Mouse (Mus musculus) myocyte (in vitro differentiated cells): Measurements from ENCODE around the gene Pkp1. TPM values are rescaled to one million over a fixed set of nuclear protein-coding genes. Genes with fewer than 3 reads are reported as not detected.

Experiments
- H3K27me3 ChIP-seq: one replicate; pipeline ENCODE4 v1.6.1; 2011; ENCODE audit not compliant: control insufficient read depth, insufficient read depth, insufficient read length
- H3K36me3 ChIP-seq: one replicate; pipeline ENCODE4 v1.6.1; 2011; ENCODE audit not compliant: control insufficient read depth, insufficient read depth
- H3K4me2 ChIP-seq: one replicate; pipeline ENCODE4 v1.6.1; 2011; ENCODE audit warnings: low read depth, control low read depth
- H3K4me3 ChIP-seq: one replicate; pipeline ENCODE4 v1.5.1; 2011; ENCODE audit warnings: mild to moderate bottlenecking, control low read depth, moderate library complexity
- H3K79me2 ChIP-seq: one replicate; pipeline ENCODE4 v1.6.1; 2011; ENCODE audit not compliant: control insufficient read depth, insufficient read depth
- H3ac ChIP-seq: one replicate; pipeline ENCODE4 v1.6.1; 2011; ENCODE audit not compliant: control insufficient read depth, insufficient read length
- CEBPB ChIP-seq: IDR thresholded peaks from 2 replicates; pipeline ENCODE4 v1.6.1; 2011; ENCODE audit warnings: mild to moderate bottlenecking, moderate library complexity; ENCODE audit not compliant: poor library complexity, insufficient read depth, severe bottlenecking
- E2F4 ChIP-seq: IDR thresholded peaks from one replicate; pipeline ENCODE4 v1.6.1; 2011; ENCODE audit warnings: mild to moderate bottlenecking, control low read depth, moderate library complexity; ENCODE audit not compliant: insufficient read depth
- MAX ChIP-seq: IDR thresholded peaks from one replicate; pipeline ENCODE4 v1.6.1; 2011; ENCODE audit warnings: low read depth, mild to moderate bottlenecking, control low read depth
- MYOD1 ChIP-seq, 3 experiments: IDR thresholded peaks; one replicate each; pipeline ENCODE4 v1.6.1; 2011; ENCODE audit warnings: control low read depth in 2 of 3, low read depth in 2 of 3, mild to moderate bottlenecking in 2 of 3, moderate library complexity in 1 of 3; ENCODE audit not compliant: insufficient read length in 2 of 3, control insufficient read depth in 1 of 3
- MYOG ChIP-seq, 3 experiments: IDR thresholded peaks; one replicate each; pipeline ENCODE4 v1.6.1; 2011; ENCODE audit warnings: control low read depth in 2 of 3, low read depth in 2 of 3, mild to moderate bottlenecking in 2 of 3; ENCODE audit not compliant: insufficient read length in 2 of 3, control insufficient read depth in 1 of 3, insufficient read depth in 1 of 3
- POLR2A ChIP-seq: IDR thresholded peaks from one replicate; pipeline ENCODE4 v1.6.1; 2011; ENCODE audit warnings: low read depth, mild to moderate bottlenecking, control low read depth, moderate library complexity; ENCODE audit not compliant: insufficient read length
- POLR2AphosphoS2 ChIP-seq: IDR thresholded peaks from one replicate; pipeline ENCODE4 v1.6.1; 2011; ENCODE audit warnings: low read depth, control low read depth; ENCODE audit not compliant: insufficient read length
- REST ChIP-seq: IDR thresholded peaks from one replicate; pipeline ENCODE4 v1.6.1; 2011; ENCODE audit warnings: mild to moderate bottlenecking, control low read depth, moderate library complexity; ENCODE audit not compliant: insufficient read depth, insufficient read length
- SRF ChIP-seq: IDR thresholded peaks from one replicate; pipeline ENCODE4 v1.6.1; 2011; ENCODE audit warnings: low read depth; ENCODE audit not compliant: control insufficient read depth, insufficient read length
- TCF12 ChIP-seq: IDR thresholded peaks from one replicate; pipeline ENCODE4 v1.6.1; 2011; ENCODE audit warnings: mild to moderate bottlenecking, control low read depth; ENCODE audit not compliant: poor library complexity, insufficient read depth, severe bottlenecking
- TCF3 ChIP-seq: IDR thresholded peaks from one replicate; pipeline ENCODE4 v1.6.1; 2011; ENCODE audit warnings: low read depth, control low read depth; ENCODE audit not compliant: insufficient read length
- USF1 ChIP-seq: IDR thresholded peaks from one replicate; pipeline ENCODE4 v1.6.1; 2011; ENCODE audit warnings: low read depth, mild to moderate bottlenecking, control low read depth, moderate library complexity
- polyA plus RNA-seq: library from polyadenylated mRNA; unstranded; fragments of >200 nt; fragmentation: generic; extraction: Trizol; gene quantifications from one replicate; pipeline ENCODE4 v1.2.1, GENCODE M21; 2012; ENCODE audit warnings: missing spikeins

The Pkp1 gene
- polyA plus RNA-seq, 1 experiment = 74.8 TPM

- Histone ChIP-seq H3K79me2 (no peaks in the 10 kb centered on the region), H3K36me3 (no peaks in the 10 kb centered on the region), H3ac (no peak overlapping the region), H3K27me3 (no peaks in the 10 kb centered on the region), H3K4me3 (no peak overlapping the region), H3K4me2 (peak overlapping the region; percentile 62)
- TF ChIP-seq USF1 = no peak
- no peak for TF ChIP-seq MYOD1 (IDR thresholded peaks at IDR 0.05; ENCODE audit: control insufficient read depth in 1 of 3, insufficient read length in 2 of 3, low read depth in 2 of 3)
- no peak for TF ChIP-seq TCF12
- TF ChIP-seq POLR2A = peak; percentile 37
- TF ChIP-seq SRF = no peak
Observed at GRCm38 (mm10) chr1:135862561-135862960, 56.4 kb downstream of the Pkp1 start.

GRCm38 (mm10) chr1:135861980-135862552 is 56.9 kb downstream of the Pkp1 start:
- H3K36me3 ChIP-seq = no peaks in the 10 kb centered on the region
- H3K79me2 ChIP-seq = no peaks in the 10 kb centered on the region
- TF ChIP-seq MAX = peak; percentile 74
- peak in 1 of 3 experiments; percentile 58 for TF ChIP-seq MYOG (IDR thresholded peaks at IDR 0.05; ENCODE audit: control insufficient read depth in 1 of 3, insufficient read depth in 1 of 3, insufficient read length in 2 of 3, low read depth in 2 of 3)
- TF ChIP-seq TCF12 = no peak
- TF ChIP-seq TCF3 = no peak
- peak; percentile 16 for TF ChIP-seq POLR2A
- TF ChIP-seq SRF = no peak
- TF ChIP-seq MYOD1 (IDR thresholded peaks at IDR 0.05; ENCODE audit: control insufficient read depth in 1 of 3, insufficient read length in 2 of 3, low read depth in 2 of 3) = peak in 2 of 3 experiments; percentile 44 to 68
- TF ChIP-seq REST = no peak
- peak; percentile 76 for TF ChIP-seq POLR2AphosphoS2
- no peak for TF ChIP-seq CEBPB
- TF ChIP-seq E2F4 = no peak
- TF ChIP-seq USF1 = no peak
- H3ac ChIP-seq = no peak overlapping the region
- H3K4me3 ChIP-seq = no peak overlapping the region
- peak overlapping the region; percentile 62 for H3K4me2 ChIP-seq
- H3K27me3 ChIP-seq = no peaks in the 10 kb centered on the region

GRCm38 (mm10) chr1:135861091-135861490 is 57.9 kb downstream of the Pkp1 start:
- TF ChIP-seq MYOG (IDR thresholded peaks at IDR 0.05; ENCODE audit: control insufficient read depth in 1 of 3, insufficient read depth in 1 of 3, insufficient read length in 2 of 3, low read depth in 2 of 3) (no peak), CEBPB (no peak), POLR2AphosphoS2 (peak; percentile 71), POLR2A (peak; percentile 20)

GRCm38 (mm10) chr1:135858533-135858932 is 60.5 kb downstream of the Pkp1 start:
- TF ChIP-seq TCF12 (no peak), POLR2A (peak; percentile 21), CEBPB (no peak), MYOG (IDR thresholded peaks at IDR 0.05; ENCODE audit: control insufficient read depth in 1 of 3, insufficient read depth in 1 of 3, insufficient read length in 2 of 3, low read depth in 2 of 3) (no peak), POLR2AphosphoS2 (peak; percentile 65), REST (no peak), E2F4 (no peak), MAX (no peak)
- Histone ChIP-seq H3K36me3 (peaks cover 5% of the 10 kb centered on the region), H3K27me3 (no peaks in the 10 kb centered on the region), H3ac (no peak overlapping the region), H3K4me2 (no peak overlapping the region), H3K4me3 (no peak overlapping the region), H3K79me2 (no peaks in the 10 kb centered on the region)

More at GRCm38 (mm10) chr1:135861091-135861490, 57.9 kb downstream of the Pkp1 start:
- Histone ChIP-seq H3K27me3 (no peaks in the 10 kb centered on the region), H3ac (no peak overlapping the region), H3K36me3 (no peaks in the 10 kb centered on the region), H3K4me2 (peak overlapping the region; percentile 62), H3K4me3 (no peak overlapping the region), H3K79me2 (no peaks in the 10 kb centered on the region)

GRCm38 (mm10) chr1:135857137-135857775 is 61.8 kb downstream of the Pkp1 start:
- Histone ChIP-seq H3K4me2 (peak overlapping the region; percentile 63), H3K4me3 (no peak overlapping the region), H3K79me2 (no peaks in the 10 kb centered on the region), H3K36me3 (peaks cover 16% of the 10 kb centered on the region), H3K27me3 (no peaks in the 10 kb centered on the region), H3ac (no peak overlapping the region)
- TF ChIP-seq POLR2AphosphoS2 = peak; percentile 93
- peak; percentile 50 for TF ChIP-seq POLR2A
- peak in 1 of 3 experiments; percentile 52 for TF ChIP-seq MYOD1 (IDR thresholded peaks at IDR 0.05; ENCODE audit: control insufficient read depth in 1 of 3, insufficient read length in 2 of 3, low read depth in 2 of 3)
- TF ChIP-seq USF1 = no peak
